25 mouse cellular contexts compared by ENCODE assay signal in the genomic region with DNA sequence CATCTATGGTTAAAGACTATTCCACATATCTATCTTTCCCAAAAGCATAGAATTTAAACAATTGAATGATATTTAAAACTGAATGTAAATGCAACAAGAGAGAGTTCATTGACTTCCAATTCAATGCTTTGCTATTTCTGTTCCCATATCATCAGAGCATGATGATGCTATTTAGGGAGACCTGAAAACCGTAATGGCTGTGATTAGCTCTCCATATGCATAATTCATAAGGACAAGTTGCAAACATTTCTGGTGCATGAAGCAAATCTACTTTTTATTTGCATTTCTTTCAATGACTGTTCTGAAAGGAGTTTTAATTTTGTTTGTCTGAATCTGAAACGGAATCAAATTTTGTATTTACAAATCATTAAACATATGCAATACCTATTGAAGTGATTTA.
A peak's percentile ranks its signal among the peaks of the same experiment; 100 is the strongest.
DNase-seq lines count a peak whose midpoint lies in the region; ATAC-seq and TF ChIP-seq lines count a peak whose summit lies in the region.
"Had no signal": no experiment of that assay in that cellular context is flagged by ENCODE, and none has a peak within 500 bp of the region (broad histone marks: within the 10 kb centered on the region; RNA-seq: fewer than 3 reads in every experiment).

No protein-coding gene starts in this region.

- no peak for DNase-seq in forebrain, embryonic 10.5 days (ENCODE audit: extremely low spot score, low spot score)
- DNase-seq in forebrain, postnatal 0 days = no peak
- DNase-seq in brain, adult 2 months (ENCODE audit: low read depth, low spot score) = peak; percentile 29
- DNase-seq in brain, embryonic 18.5 days (ENCODE audit: low read depth, low spot score) = peak; percentile 1
- no peak for DNase-seq in lung, postnatal 4 days
- DNase-seq in cerebellum, postnatal 36 days = no peak
- DNase-seq: adrenal gland, adult 8-10 months; adrenal gland, postnatal 14 days; adrenal gland, postnatal 36 days; B cell, adult 2 months; cerebellum, adult 11 months; cerebellum, adult 18-20 months; cerebellum, adult 8-10 months; cerebellum, adult 9-11 months; cerebellum, postnatal 14 days had no signal

- H3K27ac ChIP-seq in forebrain, embryonic 13.5 days = no peak overlapping the region
- H3K27ac ChIP-seq in forebrain, embryonic 10.5 days = no peak overlapping the region
- H3K27ac ChIP-seq in forebrain, embryonic 16.5 days (ENCODE audit: low read length) = no peak overlapping the region
- no peak overlapping the region for H3K27ac ChIP-seq in forebrain, postnatal 0 days (ENCODE audit: low read depth, low read length)
- H3K27ac ChIP-seq: embryonic facial prominence, embryonic 10.5 days; embryonic facial prominence, embryonic 12.5 days; forebrain, embryonic 15.5 days had no signal

- peak; percentile 50; the same call in 1 of the 2 replicates for ATAC-seq in forebrain, embryonic 13.5 days
- ATAC-seq in forebrain, embryonic 16.5 days = peak; percentile 45; the same call in 1 of the 2 replicates
- ATAC-seq in forebrain, postnatal 0 days = no peak
- ATAC-seq: activated CD4-positive, CD25-positive, alpha-beta regulatory T cell, adult 4 months; CD4-positive, CD25-positive, alpha-beta regulatory T cell, adult 4 months; forebrain, embryonic 15.5 days; Patski had no signal

- H3K9me3 ChIP-seq in forebrain, embryonic 13.5 days (replicated peaks) = no peaks in the 10 kb centered on the region
- H3K9me3 ChIP-seq in forebrain, embryonic 10.5 days = no peaks in the 10 kb centered on the region
- no peaks in the 10 kb centered on the region for H3K9me3 ChIP-seq in forebrain, embryonic 16.5 days (ENCODE audit: control insufficient read depth, low read length)
- no peaks in the 10 kb centered on the region for H3K9me3 ChIP-seq in forebrain, postnatal 0 days (ENCODE audit: low read length)
- H3K9me3 ChIP-seq: embryonic facial prominence, embryonic 10.5 days; embryonic facial prominence, embryonic 12.5 days; forebrain, embryonic 15.5 days had no signal

- 66% methylated on average over 2 of the region's 2 CpGs for WGBS in forebrain, embryonic 13.5 days
- 95% methylated on average over 2 of the region's 2 CpGs for WGBS in forebrain, embryonic 10.5 days
- 58% methylated on average over 2 of the region's 2 CpGs for WGBS in forebrain, embryonic 16.5 days
- WGBS in forebrain, postnatal 0 days = 50% methylated on average over 2 of the region's 2 CpGs

- no peak overlapping the region for H3K4me3 ChIP-seq in forebrain, embryonic 13.5 days
- H3K4me3 ChIP-seq in forebrain, embryonic 10.5 days = no peak overlapping the region
- H3K4me3 ChIP-seq in forebrain, embryonic 16.5 days (replicated peaks; ENCODE audit: low read length) = no peak overlapping the region
- no peak overlapping the region for H3K4me3 ChIP-seq in forebrain, postnatal 0 days (ENCODE audit: low read depth, low read length)
- H3K4me3 ChIP-seq: embryonic facial prominence, embryonic 10.5 days; embryonic facial prominence, embryonic 12.5 days; forebrain, embryonic 15.5 days had no signal

- H3K4me1 ChIP-seq in forebrain, embryonic 13.5 days = no peaks in the 10 kb centered on the region
- H3K4me1 ChIP-seq in forebrain, embryonic 10.5 days = no peaks in the 10 kb centered on the region
- no peaks in the 10 kb centered on the region for H3K4me1 ChIP-seq in forebrain, embryonic 16.5 days (replicated peaks; ENCODE audit: control insufficient read depth, insufficient read depth, low read length)
- H3K4me1 ChIP-seq in forebrain, postnatal 0 days (ENCODE audit: insufficient read depth) = no peaks in the 10 kb centered on the region
- H3K4me1 ChIP-seq: embryonic facial prominence, embryonic 10.5 days; embryonic facial prominence, embryonic 12.5 days; forebrain, embryonic 15.5 days had no signal

- H3K4me2 ChIP-seq in forebrain, embryonic 13.5 days = no peak overlapping the region
- H3K4me2 ChIP-seq in forebrain, embryonic 16.5 days (ENCODE audit: low read length) = no peak overlapping the region
- H3K4me2 ChIP-seq in forebrain, postnatal 0 days (ENCODE audit: low read depth) = no peak overlapping the region
- H3K4me2 ChIP-seq: embryonic facial prominence, embryonic 12.5 days; forebrain, embryonic 15.5 days had no signal

- H3K9ac ChIP-seq in forebrain, embryonic 13.5 days = no peak overlapping the region
- no peak overlapping the region for H3K9ac ChIP-seq in forebrain, embryonic 16.5 days (replicated peaks; ENCODE audit: low read depth, low read length)
- no peak overlapping the region for H3K9ac ChIP-seq in forebrain, postnatal 0 days
- H3K9ac ChIP-seq: embryonic facial prominence, embryonic 12.5 days; forebrain, embryonic 15.5 days had no signal

- no peaks in the 10 kb centered on the region for H3K36me3 ChIP-seq in forebrain, embryonic 13.5 days (ENCODE audit: poor library complexity, severe bottlenecking)
- H3K36me3 ChIP-seq in forebrain, embryonic 10.5 days (replicated peaks) = no peaks in the 10 kb centered on the region
- no peaks in the 10 kb centered on the region for H3K36me3 ChIP-seq in forebrain, embryonic 16.5 days (ENCODE audit: control insufficient read depth, insufficient read depth)
- H3K36me3 ChIP-seq in forebrain, postnatal 0 days (ENCODE audit: insufficient read depth) = no peaks in the 10 kb centered on the region
- H3K36me3 ChIP-seq: embryonic facial prominence, embryonic 10.5 days; embryonic facial prominence, embryonic 12.5 days; forebrain, embryonic 15.5 days; G1E had no signal

- no peaks in the 10 kb centered on the region for H3K27me3 ChIP-seq in forebrain, embryonic 13.5 days
- H3K27me3 ChIP-seq in forebrain, embryonic 10.5 days (ENCODE audit: poor library complexity, severe bottlenecking) = no peaks in the 10 kb centered on the region
- H3K27me3 ChIP-seq in forebrain, embryonic 16.5 days (replicated peaks; ENCODE audit: control insufficient read depth, insufficient read depth, low read length) = no peaks in the 10 kb centered on the region
- H3K27me3 ChIP-seq in forebrain, postnatal 0 days (ENCODE audit: insufficient read depth, low read length) = no peaks in the 10 kb centered on the region
- H3K27me3 ChIP-seq: CH12.LX; embryonic facial prominence, embryonic 12.5 days; forebrain, embryonic 15.5 days; Patski had no signal

- no peak for TF ChIP-seq CTCF in forebrain, postnatal 0 days (IDR thresholded peaks at IDR 0.05; ENCODE audit: low read depth)

Comparison
In these comparisons a context has a peak if more than half of its experiments do, and no peak if none do; other contexts are left out.
1. DNase-seq: peak in brain, adult 2 months (single experiment) and brain, embryonic 18.5 days (single experiment); none in forebrain, embryonic 10.5 days (single experiment), forebrain, postnatal 0 days (single experiment), lung, postnatal 4 days (0 of 2) and cerebellum, postnatal 36 days (0 of 2).